Mouse (Mus musculus): ENCODE results near the gene Eif2s3y. TPM values are rescaled to one million over a fixed set of nuclear protein-coding genes. Genes with fewer than 3 reads are reported as not detected.

Eif2s3y gene
- total RNA-seq (2017): 195 and 222 TPM in 2 replicates

- peak; percentile 97 for ATAC-seq (ENCODE audit: extremely low read depth, insufficient number of reproducible peaks, low FRiP score, poor library complexity, severe bottlenecking)
Measured at GRCm38 (mm10) chrY:1009882-1010751, at the start of gene Eif2s3y. Gene Eif2s3y (plus strand): TSS chrY:1010543.

Other genes with a start within 250 kb of the Eif2s3y start
- gene Zfy1, start 213.1 kb upstream of the Eif2s3y start, total RNA-seq (2017): not detected in 2 replicates
- not detected in 2 replicates for gene Uba1y, start 191.9 kb upstream of the Eif2s3y start, total RNA-seq (2017)
- gene Kdm5d, start 112.8 kb upstream of the Eif2s3y start, total RNA-seq (2017): 34.1 and 35.2 TPM in 2 replicates
- 27.8 and 29.0 TPM in 2 replicates for gene Uty, start 235.2 kb downstream of the Eif2s3y start, total RNA-seq (2017)

All from neutrophil, adult 5-6 weeks (primary cell).